ENCODE assay signal across 8 mouse cellular contexts in genomic region chr1:89927061-89927661, GRCm38 (mm10). TPM values are rescaled to one million over a fixed set of nuclear protein-coding genes. Genes with fewer than 3 reads are reported as not detected.
DNase-seq lines count a peak whose midpoint lies in the region; ATAC-seq and TF ChIP-seq lines count a peak whose summit lies in the region.

No protein-coding gene starts in this region.

- H3K36me3 ChIP-seq in forebrain, embryonic 12.5 days (replicated peaks): no peaks in the 10 kb centered on the region
- H3K36me3 ChIP-seq in forebrain, embryonic 16.5 days (ENCODE audit: control insufficient read depth, insufficient read depth): no peaks in the 10 kb centered on the region
- H3K36me3 ChIP-seq in hindbrain, postnatal 0 days (ENCODE audit: insufficient read depth, low read length): no peaks in the 10 kb centered on the region
- no peaks in the 10 kb centered on the region for H3K36me3 ChIP-seq in midbrain, embryonic 10.5 days

- ATAC-seq in forebrain, embryonic 12.5 days (ENCODE audit: low FRiP score): no peak
- ATAC-seq in forebrain, embryonic 16.5 days: no peak
- no peak for ATAC-seq in hindbrain, postnatal 0 days

- H3K27me3 ChIP-seq in forebrain, embryonic 12.5 days: peaks cover 100% of the 10 kb centered on the region
- H3K27me3 ChIP-seq in forebrain, embryonic 16.5 days (replicated peaks; ENCODE audit: control insufficient read depth, insufficient read depth, low read length): peaks cover 94% of the 10 kb centered on the region
- peaks cover 54% of the 10 kb centered on the region for H3K27me3 ChIP-seq in hindbrain, postnatal 0 days (ENCODE audit: insufficient read depth, low read length)
- peaks cover 100% of the 10 kb centered on the region for H3K27me3 ChIP-seq in midbrain, embryonic 10.5 days (ENCODE audit: low read depth, poor library complexity, severe bottlenecking)

- H3K4me3 ChIP-seq in forebrain, embryonic 12.5 days (replicated peaks): peak overlapping the region; percentile 19
- no peak overlapping the region for H3K4me3 ChIP-seq in forebrain, embryonic 16.5 days (replicated peaks; ENCODE audit: low read length)
- peak overlapping the region; percentile 25 for H3K4me3 ChIP-seq in hindbrain, postnatal 0 days (ENCODE audit: low read length)
- H3K4me3 ChIP-seq in midbrain, embryonic 10.5 days: peak overlapping the region; percentile 42

- H3K9me3 ChIP-seq in forebrain, embryonic 12.5 days: no peaks in the 10 kb centered on the region
- no peaks in the 10 kb centered on the region for H3K9me3 ChIP-seq in forebrain, embryonic 16.5 days (ENCODE audit: control insufficient read depth, low read length)
- no peaks in the 10 kb centered on the region for H3K9me3 ChIP-seq in hindbrain, postnatal 0 days (ENCODE audit: low read length)
- H3K9me3 ChIP-seq in midbrain, embryonic 10.5 days (replicated peaks): no peaks in the 10 kb centered on the region

- peaks cover 73% of the 10 kb centered on the region for H3K4me1 ChIP-seq in forebrain, embryonic 12.5 days
- peaks cover 36% of the 10 kb centered on the region for H3K4me1 ChIP-seq in forebrain, embryonic 16.5 days (replicated peaks; ENCODE audit: control insufficient read depth, insufficient read depth, low read length)
- H3K4me1 ChIP-seq in hindbrain, postnatal 0 days (ENCODE audit: insufficient read depth, low read length): peaks cover 15% of the 10 kb centered on the region; the same call in 1 of the 2 replicates
- peaks cover 90% of the 10 kb centered on the region for H3K4me1 ChIP-seq in midbrain, embryonic 10.5 days

- no peak overlapping the region for H3K9ac ChIP-seq in forebrain, embryonic 12.5 days
- H3K9ac ChIP-seq in forebrain, embryonic 16.5 days (replicated peaks; ENCODE audit: low read depth, low read length): no peak overlapping the region
- no peak overlapping the region for H3K9ac ChIP-seq in hindbrain, postnatal 0 days (replicated peaks; ENCODE audit: low read length)

- peak overlapping the region; percentile 30; the same call in 1 of the 2 replicates for H3K4me2 ChIP-seq in forebrain, embryonic 12.5 days
- no peak overlapping the region for H3K4me2 ChIP-seq in forebrain, embryonic 16.5 days (ENCODE audit: low read length)
- H3K4me2 ChIP-seq in hindbrain, postnatal 0 days (ENCODE audit: low read depth, low read length): peak overlapping the region; percentile 57

- TF ChIP-seq CTCF in hindbrain, postnatal 0 days (IDR thresholded peaks at IDR 0.05; ENCODE audit: low read depth): no peak

- H3K27ac ChIP-seq in forebrain, embryonic 12.5 days: no peak overlapping the region
- H3K27ac ChIP-seq in forebrain, embryonic 16.5 days (ENCODE audit: low read length): no peak overlapping the region
- no peak overlapping the region for H3K27ac ChIP-seq in hindbrain, postnatal 0 days
- H3K27ac ChIP-seq in midbrain, embryonic 10.5 days (replicated peaks): no peak overlapping the region

- peak; percentile 34 to 40 for DNase-seq in adrenal gland, postnatal 36 days
- DNase-seq in hindbrain, postnatal 0 days (ENCODE audit: low spot score): peak; percentile 5
- peak; percentile 52 for DNase-seq in midbrain, embryonic 10.5 days (ENCODE audit: low spot score)
- DNase-seq in Muller cell, postnatal 12 days (ENCODE audit: inconsistent ontology term): no peak
- DNase-seq in urinary bladder, postnatal 36 days (ENCODE audit: low spot score in 2 of 2): no peak
- no peak for DNase-seq in layer of hippocampus, adult 9-10 months (ENCODE audit: low spot score)

- under 1% methylated on average over 36 of the region's 36 CpGs for WGBS in forebrain, embryonic 12.5 days
- 1% methylated on average over 36 of the region's 36 CpGs for WGBS in forebrain, embryonic 16.5 days
- WGBS in hindbrain, postnatal 0 days: 5% methylated on average over 36 of the region's 36 CpGs
- WGBS in midbrain, embryonic 10.5 days: under 1% methylated on average over 36 of the region's 36 CpGs

RNA-seq across cellular contexts. Expression of gene Gbx2, which starts 3.8 kb away (rescaled TPM):
- 26.9 and 28.0 TPM in 2 replicates for polyA plus RNA-seq in forebrain, embryonic 12.5 days (2016; fragmentation: Nextera tagmentation; extraction: Ambion mirVana)
- polyA plus RNA-seq in forebrain, embryonic 16.5 days (2015; fragmentation: Nextera tagmentation; extraction: Ambion mirVana): 4.1 and 8.1 TPM in 2 replicates
- not detected for total RNA-seq in adrenal gland, postnatal 36 days (2021)
- total RNA-seq in hindbrain, postnatal 0 days (2014; rRNA removed): 22.1 and 27.7 TPM in 2 replicates
- 25.6 and 26.9 TPM in 2 replicates for polyA plus RNA-seq in hindbrain, postnatal 0 days (2015; fragmentation: Nextera tagmentation; extraction: Ambion mirVana)
- polyA plus RNA-seq in midbrain, embryonic 10.5 days (2016; fragmentation: Nextera tagmentation; extraction: Ambion mirVana): 3.6 and 4.6 TPM in 2 replicates

Comparison
In these comparisons a context has a peak if more than half of its experiments do, and no peak if none do; other contexts are left out.
1. DNase-seq: peak in adrenal gland, postnatal 36 days (2 of 2), hindbrain, postnatal 0 days (single experiment) and midbrain, embryonic 10.5 days (single experiment); none in Muller cell, postnatal 12 days (single experiment), urinary bladder, postnatal 36 days (0 of 2) and layer of hippocampus, adult 9-10 months (single experiment).